Mouse (Mus musculus) ES-Bruce4 (cell line): ENCODE data around the gene Dbp. TPM values are rescaled to one million over a fixed set of nuclear protein-coding genes. Genes with fewer than 3 reads are reported as not detected.
A peak's percentile ranks its signal among the peaks of the same experiment; 100 is the strongest.

Source experiments
- H3K27ac ChIP-seq: 2 replicates; pipeline ENCODE4 v1.5.1; 2012; ENCODE audit warnings: low read length, inconsistent platforms; ENCODE audit not compliant: insufficient read depth
- H3K27me3 ChIP-seq: 2 replicates; pipeline ENCODE4 v1.6.1; 2012; ENCODE audit warnings: mild to moderate bottlenecking, low read length, inconsistent platforms; ENCODE audit not compliant: control insufficient read depth, poor library complexity, insufficient read depth, severe bottlenecking
- H3K36me3 ChIP-seq: 2 replicates; pipeline ENCODE4 v1.6.1; 2012; ENCODE audit warnings: inconsistent platforms, mild to moderate bottlenecking, low read length, moderate library complexity; ENCODE audit not compliant: control insufficient read depth, poor library complexity, insufficient read depth, severe bottlenecking
- H3K4me1 ChIP-seq: one replicate; pipeline ENCODE4 v1.8.1; 2011; ENCODE audit warnings: low read length; ENCODE audit not compliant: control insufficient read depth, insufficient read depth
- H3K4me3 ChIP-seq: 2 replicates; pipeline ENCODE4 v1.5.1; 2011; ENCODE audit warnings: low read depth, mild to moderate bottlenecking, low read length
- H3K9ac ChIP-seq: 2 replicates; pipeline ENCODE4 v1.6.1; 2012; ENCODE audit warnings: low read depth, mild to moderate bottlenecking, inconsistent platforms; ENCODE audit not compliant: poor library complexity, severe bottlenecking
- H3K9me3 ChIP-seq: replicated peaks from 2 replicates; pipeline ENCODE4 v1.6.1; 2012; ENCODE audit warnings: mild to moderate bottlenecking, low read length, inconsistent platforms; ENCODE audit not compliant: control insufficient read depth, poor library complexity, insufficient read depth, severe bottlenecking
- CTCF ChIP-seq: IDR thresholded peaks from one replicate; pipeline ENCODE4 v1.8.1; 2011; ENCODE audit warnings: low read depth, low read length
- EP300 ChIP-seq: IDR thresholded peaks from 2 replicates; pipeline ENCODE4 v1.6.1; 2011; ENCODE audit warnings: low read depth, low read length; ENCODE audit not compliant: insufficient read depth
- POLR2A ChIP-seq: IDR thresholded peaks from one replicate; pipeline ENCODE4 v1.8.1; 2011; ENCODE audit warnings: low read length; ENCODE audit not compliant: insufficient read depth
- polyA plus RNA-seq: library from polyadenylated mRNA; stranded (reverse); fragments of >200 nt; gene quantifications from 2 replicates; pipeline ENCODE4 v1.2.4, GENCODE M21; 2011; ENCODE audit warnings: low read depth; ENCODE audit not compliant: missing spikeins, insufficient read depth, insufficient read length

Dbp gene
- polyA plus RNA-seq, 1 experiment, result 6.9 TPM

DNA sequence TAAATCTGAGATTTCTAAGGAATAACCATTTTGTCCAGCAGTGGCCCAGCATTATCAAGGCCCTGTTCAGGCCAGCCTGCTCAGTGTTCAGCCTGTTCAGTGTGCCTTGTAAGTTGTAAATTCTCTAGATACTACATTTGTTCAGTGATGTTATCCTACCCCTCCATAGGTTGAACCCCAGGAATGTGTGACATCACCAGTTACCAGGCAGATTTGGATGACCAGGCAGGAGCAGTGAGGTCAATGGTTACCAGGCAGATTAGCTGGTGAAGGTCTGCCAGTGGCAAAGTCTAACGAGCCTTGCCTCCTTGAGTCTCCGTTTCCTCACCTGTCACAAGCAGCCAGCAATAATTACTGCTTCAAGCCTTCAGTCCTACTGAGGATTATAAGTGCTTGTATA is 39.5 kb downstream of the Dbp start:
- Histone ChIP-seq H3K9ac (no peak overlapping the region), H3K27me3 (no peaks in the 10 kb centered on the region), H3K9me3 (no peaks in the 10 kb centered on the region), H3K4me3 (no peak overlapping the region), H3K4me1 (peaks cover 6% of the 10 kb centered on the region), H3K36me3 (no peaks in the 10 kb centered on the region), H3K27ac (no peak overlapping the region)
- TF ChIP-seq POLR2A (no peak), CTCF (no peak), EP300 (no peak)

DNA sequence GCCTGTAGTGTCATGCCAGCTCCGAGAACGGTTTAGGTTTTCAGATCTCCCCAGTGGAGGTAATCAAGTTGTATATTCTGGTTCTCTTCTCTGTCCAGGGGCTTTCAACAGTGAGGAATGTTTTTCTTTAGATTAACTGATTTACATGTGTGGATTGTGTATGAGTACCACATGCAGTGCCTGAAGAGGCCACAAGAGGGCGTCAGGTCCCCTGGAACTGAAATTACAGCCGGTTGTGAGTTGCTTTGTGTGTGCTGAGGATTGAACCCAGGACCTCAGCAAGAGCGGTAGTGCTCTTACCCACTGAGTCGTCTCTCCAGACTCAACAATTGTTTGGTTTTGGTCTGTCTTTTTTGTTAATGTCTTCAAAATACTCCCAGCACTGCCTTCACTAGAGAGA is 41.6 kb downstream of the Dbp start:
- H3K9me3 ChIP-seq, result no peaks in the 10 kb centered on the region
- H3K27me3 ChIP-seq, result no peaks in the 10 kb centered on the region
- no peak overlapping the region for H3K27ac ChIP-seq
- no peaks in the 10 kb centered on the region for H3K36me3 ChIP-seq
- no peak overlapping the region for H3K9ac ChIP-seq
- H3K4me1 ChIP-seq, result peaks cover 9% of the 10 kb centered on the region
- no peak overlapping the region for H3K4me3 ChIP-seq
- TF ChIP-seq CTCF (peak; percentile 73), POLR2A (no peak)

DNA sequence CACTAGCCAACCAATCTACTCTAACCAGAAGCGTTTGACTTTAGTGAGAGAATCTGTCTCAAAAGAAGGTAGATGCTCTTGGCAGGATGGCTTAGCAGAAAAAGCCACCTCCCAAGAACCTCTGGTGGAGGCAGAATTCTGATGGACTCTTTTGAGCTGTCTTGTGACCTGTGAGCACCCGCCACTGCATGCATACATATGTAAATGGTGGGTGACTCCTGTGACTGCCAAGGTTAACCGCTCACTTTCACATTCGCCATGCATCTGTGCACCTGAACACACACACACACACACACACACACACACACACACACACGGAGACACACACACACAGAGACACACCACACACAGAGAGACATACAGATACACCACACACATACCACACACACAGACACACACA is 42.6 kb downstream of the Dbp start:
- Histone ChIP-seq H3K4me3 (no peak overlapping the region), H3K9me3 (no peaks in the 10 kb centered on the region), H3K27me3 (no peaks in the 10 kb centered on the region), H3K9ac (no peak overlapping the region), H3K36me3 (no peaks in the 10 kb centered on the region), H3K27ac (no peak overlapping the region), H3K4me1 (peaks cover 9% of the 10 kb centered on the region)
- TF ChIP-seq POLR2A (no peak), CTCF (no peak), EP300 (peak; percentile 88; the same call in 1 of the 2 replicates)

DNA sequence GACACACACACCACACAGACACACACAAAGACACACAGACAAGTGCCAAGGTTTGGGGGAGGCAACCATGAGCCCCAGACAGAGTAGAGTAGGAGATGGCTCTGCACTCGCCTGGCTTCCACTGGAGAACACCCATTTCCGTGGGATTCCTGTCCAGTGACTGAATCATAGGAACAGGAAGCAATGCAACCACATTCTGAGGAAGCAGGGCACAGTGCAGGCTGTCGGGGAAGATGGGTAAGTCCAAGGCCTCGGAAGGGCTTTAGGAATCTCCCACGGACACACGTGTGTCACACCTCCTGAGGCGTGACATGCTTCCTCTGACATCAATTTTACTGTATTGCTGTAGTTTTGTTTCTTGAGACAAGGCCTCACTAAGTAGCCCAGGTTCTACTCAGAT is 43.2 kb downstream of the Dbp start:
- no peaks in the 10 kb centered on the region for H3K27me3 ChIP-seq
- H3K9ac ChIP-seq, result no peak overlapping the region
- peaks cover 7% of the 10 kb centered on the region for H3K4me1 ChIP-seq
- no peaks in the 10 kb centered on the region for H3K9me3 ChIP-seq
- TF ChIP-seq EP300, result no peak
- no peak for TF ChIP-seq CTCF
- TF ChIP-seq POLR2A, result no peak
- no peak overlapping the region for H3K4me3 ChIP-seq
- no peak overlapping the region for H3K27ac ChIP-seq
- no peaks in the 10 kb centered on the region for H3K36me3 ChIP-seq

DNA sequence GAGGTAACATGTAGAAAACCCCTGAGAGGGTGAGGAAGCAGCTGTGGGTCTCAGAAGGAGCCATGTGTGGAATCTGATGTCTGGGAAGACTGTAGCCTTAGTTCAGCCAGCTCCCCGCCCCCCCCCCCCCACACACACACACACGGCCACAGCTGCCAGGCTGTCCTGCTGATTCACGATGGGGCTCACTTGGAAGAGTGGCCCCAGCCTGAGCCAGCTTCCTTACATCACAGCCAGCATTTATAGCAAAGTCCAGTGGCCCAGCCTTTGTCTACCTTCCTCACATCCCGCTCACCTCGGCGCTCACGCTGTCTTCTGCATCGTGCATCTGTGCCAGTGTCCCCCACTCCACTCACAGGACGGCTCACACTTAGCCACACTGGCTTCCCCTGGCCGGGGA is 44.5 kb downstream of the Dbp start:
- no peaks in the 10 kb centered on the region for H3K9me3 ChIP-seq
- H3K27me3 ChIP-seq, result no peaks in the 10 kb centered on the region
- no peak overlapping the region for H3K4me3 ChIP-seq
- H3K4me1 ChIP-seq, result peaks cover 7% of the 10 kb centered on the region
- TF ChIP-seq POLR2A, result no peak
- TF ChIP-seq EP300, result no peak
- TF ChIP-seq CTCF, result no peak
- H3K9ac ChIP-seq, result no peak overlapping the region
- H3K27ac ChIP-seq, result no peak overlapping the region
- H3K36me3 ChIP-seq, result no peaks in the 10 kb centered on the region

DNA sequence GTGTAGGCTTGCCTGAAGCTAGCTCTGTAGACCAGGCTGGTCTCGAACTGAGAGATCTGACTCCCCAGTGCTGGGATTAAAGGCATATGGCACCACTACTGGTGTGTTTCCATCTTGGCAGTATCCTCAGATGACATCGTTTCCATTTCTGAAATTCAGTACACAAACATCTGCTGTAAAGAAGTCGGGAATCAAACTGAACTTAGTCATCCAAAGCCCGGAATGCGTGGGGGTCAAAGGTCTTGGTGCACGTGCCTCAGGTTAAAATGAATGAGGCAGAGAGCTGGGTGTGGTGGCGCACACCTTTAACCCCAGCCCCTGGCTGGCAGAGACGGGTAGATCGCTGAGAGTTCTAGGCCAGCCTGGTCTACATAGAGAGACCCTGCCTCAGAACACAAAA is 45.3 kb downstream of the Dbp start:
- H3K9ac ChIP-seq, result no peak overlapping the region
- no peak for TF ChIP-seq POLR2A
- no peak for TF ChIP-seq CTCF
- TF ChIP-seq EP300, result no peak
- no peak overlapping the region for H3K27ac ChIP-seq
- peaks cover 7% of the 10 kb centered on the region for H3K4me1 ChIP-seq
- no peaks in the 10 kb centered on the region for H3K9me3 ChIP-seq
- H3K36me3 ChIP-seq, result no peaks in the 10 kb centered on the region
- no peaks in the 10 kb centered on the region for H3K27me3 ChIP-seq
- no peak overlapping the region for H3K4me3 ChIP-seq

DNA sequence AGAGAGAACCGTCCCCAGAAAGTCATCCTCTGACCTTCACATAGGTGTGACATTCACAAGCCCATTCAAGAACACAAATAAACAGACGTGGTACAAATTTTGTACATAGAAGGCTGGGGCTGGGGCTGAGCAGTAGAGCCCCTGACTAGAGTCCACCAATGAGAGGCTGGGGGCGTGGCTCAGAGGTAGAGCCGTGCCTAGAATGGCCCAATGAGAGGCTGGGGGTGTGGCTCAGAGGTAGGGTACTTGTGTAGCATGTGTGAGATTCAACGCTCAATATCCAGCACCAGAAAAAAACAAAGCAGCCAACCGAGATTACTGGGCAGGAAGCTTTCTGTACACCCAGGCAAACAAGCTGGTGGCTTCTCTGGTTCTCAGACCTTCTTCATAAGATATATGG is 50.8 kb downstream of the Dbp start:
- H3K9me3 ChIP-seq, result no peaks in the 10 kb centered on the region
- TF ChIP-seq EP300 (no peak), CTCF (no peak), POLR2A (no peak)
- H3K4me1 ChIP-seq, result no peaks in the 10 kb centered on the region
- no peak overlapping the region for H3K4me3 ChIP-seq
- no peaks in the 10 kb centered on the region for H3K36me3 ChIP-seq
- H3K9ac ChIP-seq, result no peak overlapping the region
- no peaks in the 10 kb centered on the region for H3K27me3 ChIP-seq
- no peak overlapping the region for H3K27ac ChIP-seq
